Mouse (Mus musculus): ENCODE data around the gene Pim3. TPM values are rescaled to one million over a fixed set of nuclear protein-coding genes. Genes with fewer than 3 reads are reported as not detected.

Gene Pim3
- polyA plus RNA-seq (2015; fragmentation: Nextera tagmentation; extraction: Ambion mirVana) = 42.1 and 64.8 TPM in 2 replicates

GRCm38 (mm10) chr15:88861772-88862622 lies at the start of gene Pim3:
TSS of gene Pim3 (plus strand) at chr15:88862186.

DNA sequence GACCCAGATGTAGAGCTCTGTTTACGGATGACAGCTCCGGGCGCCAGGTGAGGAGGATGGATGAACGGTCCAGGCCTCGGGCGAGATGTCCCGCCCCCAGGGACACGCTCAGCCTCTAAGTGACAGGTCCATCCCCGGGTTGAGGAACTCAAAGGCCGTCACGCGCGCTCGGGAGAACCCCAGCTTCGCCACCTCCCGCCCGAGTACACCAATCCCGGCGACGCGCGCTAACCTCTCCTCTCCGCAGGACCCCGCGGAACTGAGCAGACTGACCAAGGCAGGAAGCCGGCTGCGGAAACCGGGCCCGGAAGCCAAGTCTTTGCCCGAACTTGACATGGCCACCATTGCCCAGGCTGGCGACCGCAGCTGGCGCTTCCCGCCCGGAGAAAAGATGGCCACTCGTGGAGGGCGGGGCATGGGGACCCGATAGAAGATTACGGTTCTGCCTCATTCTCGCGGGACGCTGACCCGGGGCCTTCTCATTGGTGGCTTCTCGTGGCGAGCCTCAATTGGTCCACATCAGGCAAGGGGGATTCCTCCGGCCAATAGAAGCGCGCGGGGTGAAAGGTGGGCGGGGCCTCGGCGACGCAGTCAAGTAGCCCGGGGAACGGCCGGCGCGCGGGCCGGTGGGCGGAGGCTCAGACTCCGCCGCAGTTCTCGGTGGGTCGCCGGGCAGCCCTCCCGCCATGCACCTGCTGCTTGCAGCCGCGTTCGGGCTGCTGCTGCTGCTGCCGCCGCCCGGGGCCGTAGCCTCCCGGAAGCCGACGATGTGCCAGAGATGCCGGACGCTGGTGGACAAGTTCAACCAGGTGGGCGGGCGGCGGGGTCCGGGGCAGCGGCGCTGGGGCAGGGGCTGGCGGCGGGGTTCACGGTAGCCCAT lies 42.7 kb upstream of the Pim3 start, which contains the start of the genes Alg12 and Creld2:
TSS of gene Alg12 (minus strand) at position 293 of the 880 bp plus-strand sequence.
TSS of gene Creld2 (plus strand) at position 621 of the 880 bp plus-strand sequence.

Other genes starting within 250 kb of the Pim3 start
- 7.8 and 7.9 TPM in 2 replicates for gene Brd1, start 128.0 kb upstream of the Pim3 start, polyA plus RNA-seq (2015; fragmentation: Nextera tagmentation; extraction: Ambion mirVana)
- gene Zbed4, start 110.5 kb upstream of the Pim3 start, polyA plus RNA-seq (2015; fragmentation: Nextera tagmentation; extraction: Ambion mirVana) = 3.0 and 3.8 TPM in 2 replicates
- 4.3 TPM in 2 replicates for gene Alg12, start 42.9 kb upstream of the Pim3 start, polyA plus RNA-seq (2015; fragmentation: Nextera tagmentation; extraction: Ambion mirVana)
- 16.2 and 23.9 TPM in 2 replicates for gene Creld2, start 42.5 kb upstream of the Pim3 start, polyA plus RNA-seq (2015; fragmentation: Nextera tagmentation; extraction: Ambion mirVana)
- 0.09 TPM in 1 of 2 replicates, not detected in the other for gene Ttll8, start 92.2 kb downstream of the Pim3 start, polyA plus RNA-seq (2015; fragmentation: Nextera tagmentation; extraction: Ambion mirVana)
- gene Mlc1, start 116.8 kb downstream of the Pim3 start, polyA plus RNA-seq (2015; fragmentation: Nextera tagmentation; extraction: Ambion mirVana) = not detected in 2 replicates
- gene Mov10l1, start 120.7 kb downstream of the Pim3 start, polyA plus RNA-seq (2015; fragmentation: Nextera tagmentation; extraction: Ambion mirVana) = 0.52 and 0.74 TPM in 2 replicates
- gene Panx2, start 197.5 kb downstream of the Pim3 start, polyA plus RNA-seq (2015; fragmentation: Nextera tagmentation; extraction: Ambion mirVana) = 0.18 TPM in 1 of 2 replicates, not detected in the other
- 31.5 and 35.4 TPM in 2 replicates for gene Trabd, start 212.9 kb downstream of the Pim3 start, polyA plus RNA-seq (2015; fragmentation: Nextera tagmentation; extraction: Ambion mirVana)
- gene Selenoo, start 226.9 kb downstream of the Pim3 start, polyA plus RNA-seq (2015; fragmentation: Nextera tagmentation; extraction: Ambion mirVana) = 9.4 and 10.0 TPM in 2 replicates

Measured in skeletal muscle tissue, postnatal 0 days (tissue).